Mouse (Mus musculus) stomach, embryonic 14.5 days (tissue): Measurements from ENCODE around the gene Syngap1. TPM values are rescaled to one million over a fixed set of nuclear protein-coding genes. Genes with fewer than 3 reads are reported as not detected.
A peak's percentile ranks its signal among the peaks of the same experiment; 100 is the strongest.

Source experiments
- ATAC-seq: fragments of 200-750 bp; cut with Nextera tagmentation; 2 replicates; pipeline ENCODE4 v1.8.0; 2017; ENCODE audit warnings: low read depth, moderate TSS enrichment; ENCODE audit not compliant: insufficient number of reproducible peaks, insufficient read depth, low FRiP score
- H3K27ac ChIP-seq: fragments of 300-500 bp; sonication (generic); 2 replicates; pipeline ENCODE4 v1.5.1; 2014; ENCODE audit warnings: mild to moderate bottlenecking, low read length, moderate library complexity, mixed read lengths
- H3K27me3 ChIP-seq: fragments of 300-500 bp; sonication (generic); 2 replicates; pipeline ENCODE4 v1.6.1; 2014; ENCODE audit warnings: low read length, control low read depth, mixed read lengths; ENCODE audit not compliant: control insufficient read depth, insufficient read depth
- H3K36me3 ChIP-seq: fragments of 300-500 bp; sonication (generic); 2 replicates; pipeline ENCODE4 v1.6.1; 2014; ENCODE audit warnings: mild to moderate bottlenecking, control low read depth, low read length, moderate library complexity, mixed read lengths; ENCODE audit not compliant: control insufficient read depth, insufficient read depth
- H3K4me1 ChIP-seq: fragments of 300-500 bp; sonication (generic); 2 replicates; pipeline ENCODE4 v1.6.1; 2014; ENCODE audit warnings: low read length, control low read depth, mixed read lengths; ENCODE audit not compliant: control insufficient read depth, insufficient read depth
- H3K4me2 ChIP-seq: fragments of 300-500 bp; sonication (generic); replicated peaks from 2 replicates; pipeline ENCODE4 v1.6.1; 2014; ENCODE audit warnings: low read depth, low read length, control low read depth
- H3K4me3 ChIP-seq: fragments of 300-500 bp; sonication (generic); 2 replicates; pipeline ENCODE4 v1.5.1; 2014; ENCODE audit warnings: low read depth, low read length, control low read depth
- H3K9ac ChIP-seq: fragments of 300-500 bp; sonication (generic); replicated peaks from 2 replicates; pipeline ENCODE4 v1.6.1; 2014; ENCODE audit warnings: low read depth, mild to moderate bottlenecking, control low read depth, low read length, moderate library complexity, mixed read lengths
- H3K9me3 ChIP-seq: fragments of 300-500 bp; sonication (generic); 2 replicates; pipeline ENCODE4 v1.6.1; 2016; ENCODE audit warnings: low read depth, low read length, control low read depth; ENCODE audit not compliant: control insufficient read depth
- WGBS: fragments of 180-500 bp; shearing (Covaris S2); extraction: QIAGEN DNeasy Blood & Tissue Kit; methylation state at CpG from one replicate; pipeline ENCODE4 v1.1.7; 2014; 5-methylcytosine and 5-hydroxymethylcytosine counted together
- polyA plus RNA-seq: library from polyadenylated mRNA; unstranded; fragments of >200 nt; fragmentation: Nextera tagmentation; extraction: Ambion mirVana; gene quantifications from 2 replicates; pipeline ENCODE4 v1.2.1, GENCODE M21; 2014

Gene Syngap1
- polyA plus RNA-seq, 1 experiment from 2014 or later, result 3.0 TPM

DNA sequence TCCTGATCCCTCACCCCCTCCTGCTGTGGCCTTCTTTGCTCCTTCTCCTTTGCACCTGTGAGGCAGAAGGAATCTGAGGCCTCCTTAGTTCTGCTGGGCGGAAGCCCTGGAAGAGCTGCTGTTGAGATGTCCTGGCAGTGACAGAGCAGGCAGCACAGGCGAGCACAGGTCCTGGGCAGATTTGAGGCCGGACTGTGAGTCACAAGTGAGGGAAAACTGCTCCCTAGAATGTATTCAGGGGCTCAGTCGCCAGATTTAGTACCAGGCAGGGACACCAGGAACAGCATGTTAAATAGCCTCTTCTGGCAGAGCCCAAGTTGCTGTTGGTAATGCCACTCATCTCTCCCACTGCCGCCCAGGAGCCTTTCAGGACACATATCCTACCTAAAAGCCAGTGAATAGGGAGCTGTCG lies 27.2 kb downstream of the Syngap1 start:
- Histone ChIP-seq H3K9me3 (no peaks in the 10 kb centered on the region), H3K9ac (no peak overlapping the region), H3K27ac (no peak overlapping the region), H3K36me3 (peaks cover 18% of the 10 kb centered on the region), H3K27me3 (no peaks in the 10 kb centered on the region), H3K4me3 (no peak overlapping the region), H3K4me1 (peaks cover 10% of the 10 kb centered on the region; the same call in 1 of the 2 replicates), H3K4me2 (no peak overlapping the region)
- 86% methylated on average over 6 of the region's 6 CpGs for WGBS
- ATAC-seq, result no peak

DNA sequence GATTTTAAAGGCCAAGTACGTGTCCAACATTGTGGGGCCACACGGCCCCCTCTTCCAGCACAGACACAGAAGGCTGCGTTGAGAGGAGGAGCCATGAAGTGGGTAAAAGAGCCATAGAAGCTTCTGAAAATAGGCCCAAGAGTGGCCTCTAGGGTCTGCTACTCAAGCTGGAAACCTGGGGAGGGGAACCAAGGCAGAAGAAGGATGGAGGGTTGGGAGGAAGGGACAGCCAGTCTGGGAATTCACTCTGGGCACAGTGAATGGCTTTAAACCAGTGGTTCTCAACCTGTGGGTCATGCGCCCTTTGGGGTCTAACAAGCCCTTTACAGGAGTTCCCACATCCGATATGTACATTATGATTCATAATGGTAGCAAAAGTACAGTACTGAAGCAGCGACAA lies 28.2 kb downstream of the Syngap1 start:
- Histone ChIP-seq H3K9me3 (no peaks in the 10 kb centered on the region), H3K4me2 (no peak overlapping the region), H3K4me3 (no peak overlapping the region), H3K4me1 (peaks cover 17% of the 10 kb centered on the region; the same call in 1 of the 2 replicates), H3K36me3 (peaks cover 18% of the 10 kb centered on the region), H3K27me3 (no peaks in the 10 kb centered on the region), H3K27ac (no peak overlapping the region), H3K9ac (no peak overlapping the region)
- no peak for ATAC-seq
- WGBS, result 86% methylated on average over 6 of the region's 6 CpGs

- Histone ChIP-seq H3K4me1 (peaks cover 18% of the 10 kb centered on the region; the same call in 1 of the 2 replicates), H3K27ac (no peak overlapping the region), H3K9me3 (no peaks in the 10 kb centered on the region), H3K4me3 (no peak overlapping the region), H3K9ac (no peak overlapping the region), H3K27me3 (no peaks in the 10 kb centered on the region), H3K4me2 (no peak overlapping the region), H3K36me3 (peaks cover 24% of the 10 kb centered on the region)
- WGBS, result 60% methylated on average over 11 of the region's 12 CpGs
- ATAC-seq, result no peak
Observed at GRCm38 (mm10) chr17:26970221-26970620, 29.2 kb downstream of the Syngap1 start.

DNA sequence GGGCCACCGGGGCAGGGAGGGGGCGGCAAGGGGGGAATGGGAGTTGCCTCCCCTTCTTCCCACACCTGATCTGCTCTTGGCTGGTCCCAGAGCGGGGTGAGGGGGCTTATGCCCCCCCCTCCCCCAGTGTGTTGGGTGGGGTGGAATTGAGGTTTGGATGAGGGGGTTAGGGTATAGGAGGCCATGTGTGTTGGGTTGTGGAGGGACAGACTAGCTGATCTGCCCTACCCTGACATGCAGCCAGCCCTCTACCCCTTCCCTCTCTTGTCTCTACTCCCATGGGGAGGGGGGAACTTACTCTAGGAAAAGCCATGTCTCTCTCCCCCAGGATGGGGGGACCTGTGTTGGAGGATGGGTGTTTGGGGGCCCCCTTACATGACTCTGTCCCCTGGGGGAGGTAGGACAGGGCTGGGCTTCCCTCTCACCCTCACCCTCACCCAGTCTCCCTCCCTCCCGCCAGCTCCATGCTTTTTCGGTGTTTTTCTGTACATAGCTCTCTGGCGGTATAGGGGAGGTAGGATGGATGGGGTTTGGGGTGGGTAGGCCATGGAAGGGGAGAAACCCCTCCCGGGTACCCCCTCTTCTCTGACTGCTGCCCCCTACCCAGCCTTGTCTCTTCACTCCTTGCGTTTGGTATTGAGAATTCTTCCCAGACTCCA lies 30.3 kb downstream of the Syngap1 start:
- Histone ChIP-seq H3K27me3 (no peaks in the 10 kb centered on the region), H3K27ac (peak overlapping the region; percentile 64; the same call in 1 of the 2 replicates), H3K4me3 (peak overlapping the region; percentile 80; the same call in 1 of the 2 replicates), H3K36me3 (peaks cover 29% of the 10 kb centered on the region), H3K4me1 (peaks cover 18% of the 10 kb centered on the region; the same call in 1 of the 2 replicates), H3K9me3 (no peaks in the 10 kb centered on the region), H3K9ac (no peak overlapping the region; the same call in 1 of the 2 replicates), H3K4me2 (peak overlapping the region; percentile 65)
- no peak for ATAC-seq
- whole genome bisulfite sequencing, result 43% methylated on average over 8 of the region's 8 CpGs

DNA sequence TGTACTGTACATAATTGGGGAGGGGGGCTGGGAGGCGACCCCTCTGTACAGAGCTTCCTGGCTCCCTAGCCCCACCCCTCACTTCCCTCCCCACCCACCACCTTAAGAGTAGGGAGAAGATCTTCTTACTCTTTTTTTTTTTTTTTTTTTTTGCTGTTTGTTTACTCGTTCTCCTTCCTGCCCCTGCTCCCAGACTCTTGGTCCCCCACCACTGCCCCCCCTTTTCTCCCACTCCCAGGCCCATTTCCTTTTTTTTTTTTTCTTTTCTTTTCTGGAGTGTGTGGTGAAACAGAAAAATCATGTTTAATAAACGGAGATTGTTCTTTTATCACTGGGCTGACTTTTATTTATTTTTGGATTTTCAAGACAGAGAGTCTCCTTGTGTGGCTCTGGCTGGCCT lies 31.1 kb downstream of the Syngap1 start:
- Histone ChIP-seq H3K9ac (peak overlapping the region; percentile 66), H3K4me2 (peak overlapping the region; percentile 65), H3K4me1 (peaks cover 18% of the 10 kb centered on the region; the same call in 1 of the 2 replicates), H3K9me3 (no peaks in the 10 kb centered on the region), H3K36me3 (peaks cover 30% of the 10 kb centered on the region), H3K27ac (peak overlapping the region; percentile 87), H3K4me3 (peak overlapping the region; percentile 80), H3K27me3 (no peaks in the 10 kb centered on the region)
- no peak for ATAC-seq
- 3% methylated on average over 3 of the region's 3 CpGs for WGBS

- peak within 1 kb of the TSS; percentile 66 for H3K9ac ChIP-seq
Observed at GRCm38 (mm10) chr17:26972703-26973574, 31.9 kb downstream of the Syngap1 start, which contains the start of gene Zbtb9. TSS of gene Zbtb9 (plus strand) at chr17:26973167.

DNA sequence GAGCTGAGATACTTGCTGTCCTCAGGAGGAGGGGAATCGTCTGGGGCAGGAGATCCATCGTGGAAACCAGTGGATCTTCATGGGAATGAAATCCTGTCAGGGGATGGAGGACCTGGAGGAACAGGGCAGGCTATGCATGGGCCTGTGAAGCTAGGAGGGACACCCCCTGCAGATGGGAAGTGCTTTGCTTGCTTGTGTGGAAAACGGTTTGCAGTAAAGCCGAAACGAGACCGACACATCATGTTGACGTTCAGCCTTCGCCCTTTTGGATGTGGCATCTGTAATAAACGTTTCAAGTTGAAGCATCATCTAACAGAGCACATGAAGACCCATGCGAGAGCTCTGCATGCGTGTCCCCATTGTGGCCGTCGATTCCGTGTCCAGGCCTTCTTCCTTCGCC lies 33.5 kb downstream of the Syngap1 start:
- Histone ChIP-seq H3K4me3 (no peak overlapping the region), H3K36me3 (peaks cover 31% of the 10 kb centered on the region), H3K27me3 (no peaks in the 10 kb centered on the region), H3K27ac (no peak overlapping the region), H3K9ac (no peak overlapping the region), H3K4me1 (peaks cover 18% of the 10 kb centered on the region; the same call in 1 of the 2 replicates), H3K9me3 (no peaks in the 10 kb centered on the region), H3K4me2 (no peak overlapping the region)
- 93% methylated on average over 15 of the region's 15 CpGs for WGBS
- no peak for ATAC-seq

More at GRCm38 (mm10) chr17:26972703-26973574, 31.9 kb downstream of the Syngap1 start, which contains the start of gene Zbtb9:
- ATAC-seq, result peak; percentile 100
- H3K4me2 ChIP-seq, result peak within 1 kb of the TSS; percentile 95
- H3K36me3 ChIP-seq, result peaks cover 26% of the 10 kb centered on the region
- peak within 1 kb of the TSS; percentile 80 for H3K4me3 ChIP-seq
- no peaks in the 10 kb centered on the region for H3K27me3 ChIP-seq
- peaks cover 18% of the 10 kb centered on the region; the same call in 1 of the 2 replicates for H3K4me1 ChIP-seq
- no peaks in the 10 kb centered on the region for H3K9me3 ChIP-seq
- H3K27ac ChIP-seq, result peak within 1 kb of the TSS; percentile 87
- WGBS, result under 1% methylated on average over 75 of the region's 75 CpGs

- ATAC-seq, result no peak
- H3K9me3 ChIP-seq, result no peaks in the 10 kb centered on the region
- H3K36me3 ChIP-seq, result peaks cover 31% of the 10 kb centered on the region
- peaks cover 18% of the 10 kb centered on the region; the same call in 1 of the 2 replicates for H3K4me1 ChIP-seq
- no peak overlapping the region for H3K27ac ChIP-seq
- no peak overlapping the region for H3K9ac ChIP-seq
- no peaks in the 10 kb centered on the region for H3K27me3 ChIP-seq
- H3K4me3 ChIP-seq, result no peak overlapping the region
- no peak overlapping the region for H3K4me2 ChIP-seq
Observed at GRCm38 (mm10) chr17:26975415-26975814, 34.4 kb downstream of the Syngap1 start.
